Comparison of ENCODE assay signal across 15 mouse cellular contexts in the genomic region with DNA sequence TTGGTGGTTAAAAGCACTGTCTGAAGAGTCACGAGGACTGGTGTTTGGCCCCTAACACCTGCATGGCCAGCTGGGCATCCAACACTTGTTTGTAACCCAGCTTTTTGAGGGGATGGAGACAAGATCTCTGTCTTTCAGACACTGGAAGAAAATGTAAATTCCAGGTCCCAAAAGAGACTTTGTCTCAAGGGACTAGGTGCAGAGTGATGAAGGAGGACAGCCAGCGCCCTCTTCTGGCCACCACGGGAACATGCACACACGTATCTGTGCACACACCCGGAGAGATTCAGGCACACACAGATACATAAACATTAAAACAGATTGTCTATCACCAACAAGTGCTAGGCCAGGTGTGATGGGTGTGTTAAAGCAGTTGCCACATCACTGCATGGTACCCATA.
DNase-seq lines count a peak whose midpoint lies in the region; ATAC-seq and TF ChIP-seq lines count a peak whose summit lies in the region.
"Had no signal": no experiment of that assay in that cellular context is flagged by ENCODE, and none has a peak within 500 bp of the region (broad histone marks: within the 10 kb centered on the region; RNA-seq: fewer than 3 reads in every experiment).

No protein-coding gene starts in this region.

- intact Hi-C loops in left cerebral cortex, postnatal 36 days (cut with DNase I): loop anchor here (5.0 kb wide), 1 partner anchor 50 kb away; no protein-coding TSS in a partner anchor

- no peak overlapping the region for H3K4me2 ChIP-seq in lung, embryonic 14.5 days
- no peak overlapping the region for H3K4me2 ChIP-seq in limb, embryonic 14.5 days (replicated peaks; ENCODE audit: low read depth, low read length, severe bottlenecking)
- H3K4me2 ChIP-seq: kidney, embryonic 15.5 days; lung, embryonic 15.5 days had no signal

- H3K4me3 ChIP-seq in kidney, adult 2 months (ENCODE audit: insufficient read depth, low read depth, low read length): no peak overlapping the region
- H3K4me3 ChIP-seq in lung, embryonic 14.5 days (ENCODE audit: low read depth, low read length): no peak overlapping the region
- H3K4me3 ChIP-seq in limb, embryonic 14.5 days (replicated peaks; ENCODE audit: low read length): no peak overlapping the region
- H3K4me3 ChIP-seq: heart, embryonic 13.5 days; kidney, embryonic 15.5 days; lung, embryonic 15.5 days; megakaryocyte, embryonic 14.5 days had no signal

- H3K27ac ChIP-seq in kidney, adult 2 months (ENCODE audit: insufficient read depth, low read depth, low read length): no peak overlapping the region
- H3K27ac ChIP-seq in lung, embryonic 14.5 days (ENCODE audit: low read depth): no peak overlapping the region
- peak overlapping the region; percentile 59; the same call in 1 of the 2 replicates for H3K27ac ChIP-seq in limb, embryonic 14.5 days (replicated peaks; ENCODE audit: low read depth, low read length)
- H3K27ac ChIP-seq: kidney, embryonic 15.5 days; lung, embryonic 15.5 days had no signal

- H3K4me1 ChIP-seq in kidney, adult 2 months (ENCODE audit: control insufficient read depth, insufficient read depth, low read length): peaks cover 5% of the 10 kb centered on the region; the same call in 1 of the 2 replicates
- H3K4me1 ChIP-seq in lung, embryonic 14.5 days (ENCODE audit: insufficient read depth): no peaks in the 10 kb centered on the region
- peaks cover 44% of the 10 kb centered on the region for H3K4me1 ChIP-seq in limb, embryonic 14.5 days (ENCODE audit: control insufficient read depth, insufficient read depth, low read length)
- H3K4me1 ChIP-seq: lung, embryonic 15.5 days; megakaryocyte, embryonic 14.5 days had no signal

- peak; percentile 30 for TF ChIP-seq CTCF in kidney, adult 2 months (conservative IDR thresholded peaks at IDR 0.05; ENCODE audit: insufficient read depth, insufficient read length, low read depth, low read length)
- peak; percentile 40; the same call in 1 of the 2 replicates for TF ChIP-seq CTCF in lung, embryonic 14.5 days (IDR thresholded peaks at IDR 0.05; ENCODE audit: low read depth)

- DNase-seq in kidney, adult 2 months: no peak
- no peak for DNase-seq in kidney, postnatal 14 days
- DNase-seq in lung, embryonic 14.5 days: no peak
- no peak for DNase-seq in lung, postnatal 36 days
- DNase-seq in R1 (ENCODE audit: low read depth, low spot score): peak; percentile 26
- no peak for DNase-seq in limb, embryonic 14.5 days (ENCODE audit: low spot score)
- DNase-seq in left cerebral cortex, postnatal 36 days (ENCODE audit: low spot score in 2 of 2): no peak
- DNase-seq: adrenal gland, postnatal 14 days; cerebellum, adult 9-10 months; heart, postnatal 4 days; spleen, adult 18-20 months had no signal

- TF ChIP-seq POLR2A in kidney, adult 2 months (IDR thresholded peaks at IDR 0.05; ENCODE audit: low read depth, low read length): no peak
- TF ChIP-seq POLR2A in limb, embryonic 14.5 days (IDR thresholded peaks at IDR 0.05; ENCODE audit: borderline replicate concordance, extremely low read depth, insufficient read depth, insufficient read length): no peak

- no peak overlapping the region for H3K9ac ChIP-seq in lung, embryonic 14.5 days
- H3K9ac ChIP-seq in limb, embryonic 14.5 days (ENCODE audit: low read depth, low read length, severe bottlenecking): no peak overlapping the region
- H3K9ac ChIP-seq: heart, embryonic 13.5 days; kidney, embryonic 15.5 days; lung, embryonic 15.5 days had no signal

- peaks cover 4% of the 10 kb centered on the region; the same call in 1 of the 2 replicates for H3K9me3 ChIP-seq in lung, embryonic 14.5 days (ENCODE audit: low read depth, low read length)
- no peaks in the 10 kb centered on the region for H3K9me3 ChIP-seq in limb, embryonic 14.5 days (ENCODE audit: control insufficient read depth, low read length)
- H3K9me3 ChIP-seq: kidney, embryonic 15.5 days; lung, embryonic 15.5 days had no signal

- no peaks in the 10 kb centered on the region for H3K36me3 ChIP-seq in kidney, adult 2 months (ENCODE audit: control insufficient read depth, insufficient read depth, low read length)
- no peaks in the 10 kb centered on the region for H3K36me3 ChIP-seq in lung, embryonic 14.5 days (ENCODE audit: insufficient read depth)
- no peaks in the 10 kb centered on the region for H3K36me3 ChIP-seq in limb, embryonic 14.5 days (ENCODE audit: control insufficient read depth, insufficient read depth, low read length)
- H3K36me3 ChIP-seq: heart, embryonic 13.5 days; kidney, embryonic 15.5 days; lung, embryonic 15.5 days had no signal

- no peaks in the 10 kb centered on the region for H3K27me3 ChIP-seq in kidney, adult 2 months (replicated peaks; ENCODE audit: control insufficient read depth, insufficient read depth, low read length)
- peaks cover 13% of the 10 kb centered on the region; the same call in 1 of the 2 replicates for H3K27me3 ChIP-seq in lung, embryonic 14.5 days (ENCODE audit: insufficient read depth, low read length)
- H3K27me3 ChIP-seq in limb, embryonic 14.5 days (ENCODE audit: control insufficient read depth, insufficient read depth, low read length): no peaks in the 10 kb centered on the region
- H3K27me3 ChIP-seq: megakaryocyte, embryonic 14.5 days had no signal

- 94% methylated on average over 5 of the region's 5 CpGs for WGBS in kidney, adult 2 months
- WGBS in lung, embryonic 14.5 days: 90% methylated on average over 5 of the region's 5 CpGs
- WGBS in limb, embryonic 14.5 days: 91% methylated on average over 5 of the region's 5 CpGs

- no peak for ATAC-seq in lung, embryonic 14.5 days (ENCODE audit: insufficient read depth)
- ATAC-seq in limb, embryonic 14.5 days (ENCODE audit: low FRiP score, low read depth): no peak
